Mouse (Mus musculus) right cerebral cortex, postnatal 10 days (tissue): Measurements from ENCODE around the gene Col8a1.

Experiments
- DNase-seq, 2 experiments: peaks; one replicate each; pipeline ENCODE4 v3.0.0; 2021; ENCODE audit warnings: low spot score in 2 of 2

Col8a1 gene

GRCm38 (mm10) chr16:57754526-57755125, at the start of gene Col8a1:
Gene Col8a1 (minus strand): TSS chr16:57754737.
- DNase-seq = no peak

GRCm38 (mm10) chr16:57801886-57802285, 47.3 kb upstream of the Col8a1 start:
- no peak for DNase-seq

- DNase-seq = no peak
Measured at GRCm38 (mm10) chr16:57796321-57796720, 41.8 kb upstream of the Col8a1 start.

- DNase-seq = no peak
Measured at GRCm38 (mm10) chr16:57779011-57779410, 24.5 kb upstream of the Col8a1 start.

GRCm38 (mm10) chr16:57765615-57766014, 11.1 kb upstream of the Col8a1 start:
- DNase-seq = peak in 1 of 2 experiments; percentile 25

- DNase-seq = no peak
Measured at GRCm38 (mm10) chr16:57759862-57760261, 5.3 kb upstream of the Col8a1 start.

- no peak for DNase-seq
Measured at GRCm38 (mm10) chr16:57755708-57756107, 1.2 kb upstream of the Col8a1 start.

- peak; percentile 42 to 61 for DNase-seq
Measured at GRCm38 (mm10) chr16:57755241-57755640, 704 bp upstream of the Col8a1 start.

GRCm38 (mm10) chr16:57753539-57754280, 827 bp downstream of the Col8a1 start:
- no peak for DNase-seq

- DNase-seq = no peak
Measured at GRCm38 (mm10) chr16:57750549-57750948, 4.0 kb downstream of the Col8a1 start.

GRCm38 (mm10) chr16:57748093-57748492, 6.4 kb downstream of the Col8a1 start:
- DNase-seq = no peak

GRCm38 (mm10) chr16:57747357-57748056, 7.0 kb downstream of the Col8a1 start:
- DNase-seq = no peak

- no peak for DNase-seq
Measured at GRCm38 (mm10) chr16:57740169-57740568, 14.4 kb downstream of the Col8a1 start.

GRCm38 (mm10) chr16:57734942-57735341, 19.6 kb downstream of the Col8a1 start:
- DNase-seq = no peak

GRCm38 (mm10) chr16:57733545-57733944, 21.0 kb downstream of the Col8a1 start:
- DNase-seq = no peak

GRCm38 (mm10) chr16:57733139-57733538, 21.4 kb downstream of the Col8a1 start:
- no peak for DNase-seq

- no peak for DNase-seq
Measured at GRCm38 (mm10) chr16:57724978-57725377, 29.6 kb downstream of the Col8a1 start.

- no peak for DNase-seq
Measured at GRCm38 (mm10) chr16:57718982-57719381, 35.6 kb downstream of the Col8a1 start.

- DNase-seq = no peak
Measured at GRCm38 (mm10) chr16:57698733-57699132, 55.8 kb downstream of the Col8a1 start.

GRCm38 (mm10) chr16:57694694-57695093, 59.8 kb downstream of the Col8a1 start:
- no peak for DNase-seq

- DNase-seq = no peak
Measured at GRCm38 (mm10) chr16:57693906-57694522, 60.5 kb downstream of the Col8a1 start.

GRCm38 (mm10) chr16:57685790-57686399, 68.6 kb downstream of the Col8a1 start:
- no peak for DNase-seq
